ENCODE assay signal across 17 mouse cellular contexts in genomic region chr7:114114284-114114683, GRCm38 (mm10).
"Had no signal": no experiment of that assay in that cellular context is flagged by ENCODE, and none has a peak within 500 bp of the region (broad histone marks: within the 10 kb centered on the region; RNA-seq: fewer than 3 reads in every experiment).

No protein-coding gene starts in this region.

- H3K4me2 ChIP-seq: neural tube, embryonic 13.5 days; neural tube, embryonic 15.5 days; stomach, embryonic 15.5 days had no signal

- H3K27ac ChIP-seq: liver, embryonic 14.5 days; midbrain, embryonic 10.5 days; midbrain, embryonic 12.5 days; neural tube, embryonic 13.5 days; neural tube, embryonic 15.5 days; stomach, embryonic 15.5 days; stomach, postnatal 0 days had no signal

- H3K9me3 ChIP-seq: midbrain, embryonic 10.5 days; midbrain, embryonic 12.5 days; neural tube, embryonic 13.5 days; neural tube, embryonic 15.5 days; stomach, embryonic 15.5 days had no signal

- H3K4me3 ChIP-seq: midbrain, embryonic 10.5 days; midbrain, embryonic 12.5 days; neural tube, embryonic 13.5 days; neural tube, embryonic 15.5 days; stomach, embryonic 15.5 days had no signal

- ATAC-seq: midbrain, embryonic 16.5 days had no signal

- H3K9ac ChIP-seq: liver, embryonic 14.5 days; lung, embryonic 14.5 days; midbrain, embryonic 12.5 days; neural tube, embryonic 13.5 days; neural tube, embryonic 15.5 days; stomach, embryonic 15.5 days had no signal

- H3K36me3 ChIP-seq: midbrain, embryonic 10.5 days; midbrain, embryonic 12.5 days; neural tube, embryonic 13.5 days; neural tube, embryonic 15.5 days; stomach, embryonic 15.5 days had no signal

- H3K27me3 ChIP-seq: stomach, embryonic 15.5 days had no signal

- DNase-seq: lung, adult 18-20 months; lung, embryonic 14.5 days; lung, postnatal 14 days; lung, postnatal 36 days; midbrain, embryonic 14.5 days; retina, postnatal 1 day; right cerebral cortex, adult 18-20 months; right cerebral cortex, postnatal 25 days; thymus, adult 2 months had no signal
